Mouse (Mus musculus) stomach, postnatal 0 days (tissue): ENCODE results near the gene Trmt5. TPM values are rescaled to one million over a fixed set of nuclear protein-coding genes. Genes with fewer than 3 reads are reported as not detected.
A peak's percentile ranks its signal among the peaks of the same experiment; 100 is the strongest.

Experiments used
- ATAC-seq: fragments of 200-750 bp; cut with Nextera tagmentation; 2 replicates; pipeline ENCODE4 v1.8.0; 2017; ENCODE audit not compliant: low FRiP score, low TSS enrichment
- DNase-seq: peaks from one replicate; pipeline ENCODE4 v3.0.0-alpha.2; 2016; ENCODE audit warnings: low spot score
- H3K27ac ChIP-seq: fragments of 300-500 bp; sonication (generic); replicated peaks from 2 replicates; pipeline ENCODE4 v1.5.1; 2014; ENCODE audit warnings: mild to moderate bottlenecking, control low read depth
- H3K27me3 ChIP-seq: fragments of 300-500 bp; sonication (generic); 2 replicates; pipeline ENCODE4 v1.6.1; 2014; ENCODE audit warnings: low read length; ENCODE audit not compliant: control insufficient read depth, insufficient read depth
- H3K36me3 ChIP-seq: fragments of 300-500 bp; sonication (generic); 2 replicates; pipeline ENCODE4 v1.6.1; 2014; ENCODE audit warnings: low read length, mixed read lengths; ENCODE audit not compliant: control insufficient read depth, insufficient read depth
- H3K4me1 ChIP-seq: fragments of 300-500 bp; sonication (generic); replicated peaks from 2 replicates; pipeline ENCODE4 v1.6.1; 2014; ENCODE audit warnings: antibody characterized with exemption; ENCODE audit not compliant: control insufficient read depth, insufficient read depth
- H3K4me2 ChIP-seq: fragments of 300-500 bp; sonication (generic); replicated peaks from 2 replicates; pipeline ENCODE4 v1.6.1; 2014; ENCODE audit warnings: low read depth, mild to moderate bottlenecking, control low read depth, moderate library complexity
- H3K4me3 ChIP-seq: fragments of 300-500 bp; sonication (generic); 2 replicates; pipeline ENCODE4 v1.5.1; 2014; ENCODE audit warnings: low read depth, low read length, control low read depth
- H3K9ac ChIP-seq: fragments of 300-500 bp; sonication (generic); 2 replicates; pipeline ENCODE4 v1.6.1; 2014; ENCODE audit warnings: mild to moderate bottlenecking, low read length, control low read depth, mixed read lengths
- H3K9me3 ChIP-seq: fragments of 300-500 bp; sonication (generic); 2 replicates; pipeline ENCODE4 v1.6.1; 2016; ENCODE audit warnings: low read length; ENCODE audit not compliant: control insufficient read depth
- CTCF ChIP-seq: IDR thresholded peaks from 2 replicates; pipeline ENCODE4 v1.5.1; 2016; ENCODE audit warnings: antibody characterized with exemption, low read depth, mild to moderate bottlenecking, moderate library complexity
- EP300 ChIP-seq: optimal IDR thresholded peaks from 2 replicates; pipeline ENCODE3; 2016; ENCODE audit warnings: antibody characterized with exemption
- WGBS: fragments of 180-500 bp; shearing (Covaris S2); extraction: QIAGEN DNeasy Blood & Tissue Kit; methylation state at CpG from one replicate; pipeline ENCODE4 v1.1.7; 2014; 5-methylcytosine and 5-hydroxymethylcytosine counted together
- polyA plus RNA-seq: library from polyadenylated mRNA; unstranded; fragments of >200 nt; fragmentation: Nextera tagmentation; extraction: Ambion mirVana; gene quantifications from 2 replicates; pipeline ENCODE4 v1.2.1, GENCODE M21; 2015

Gene Trmt5
- polyA plus RNA-seq, 1 experiment from 2014 or later = 7.3 TPM

DNA sequence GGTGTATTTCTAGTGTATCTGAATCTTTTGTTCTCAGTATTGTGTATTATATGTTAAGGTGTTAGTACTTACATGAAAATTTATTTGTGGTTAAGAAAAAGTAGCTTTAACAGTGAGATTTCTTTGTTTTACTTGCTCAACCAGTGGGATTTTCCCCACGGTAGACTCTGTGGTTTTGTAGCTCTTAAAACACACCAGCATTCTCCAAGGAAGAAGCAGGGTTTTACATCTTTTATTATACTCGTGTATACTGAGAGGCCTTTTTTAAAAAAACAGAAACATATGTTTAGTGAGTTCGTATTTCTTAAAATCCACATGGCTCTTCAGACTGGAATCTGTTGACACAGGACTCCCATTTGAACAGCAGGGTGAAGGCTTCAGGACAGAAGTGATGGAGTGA lies 40.9 kb upstream of the Trmt5 start:
- WGBS = 63% methylated on average over 3 of the region's 3 CpGs

DNA sequence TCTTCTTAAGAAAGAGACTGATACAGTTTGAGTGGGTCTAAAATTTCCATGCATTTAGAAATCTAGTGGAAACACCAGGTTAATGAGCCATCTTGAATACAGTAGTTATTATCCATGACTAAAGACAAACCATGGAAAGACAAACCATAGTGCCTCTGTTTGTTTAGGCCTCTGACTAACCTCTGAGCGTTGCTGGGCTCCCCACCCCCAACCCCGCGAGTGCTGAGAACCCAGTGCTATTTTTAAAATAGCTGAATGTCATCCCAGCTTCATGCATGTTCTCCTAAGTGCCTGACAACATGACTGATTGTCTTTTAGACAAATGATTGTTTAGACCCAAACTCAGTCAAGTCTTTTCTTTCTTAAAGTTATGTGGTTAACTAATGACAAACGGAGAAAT lies 39.1 kb upstream of the Trmt5 start:
- Histone ChIP-seq H3K27me3 (no peaks in the 10 kb centered on the region), H3K27ac (no peak overlapping the region), H3K9ac (no peak overlapping the region), H3K4me3 (no peak overlapping the region), H3K9me3 (no peaks in the 10 kb centered on the region), H3K4me1 (no peaks in the 10 kb centered on the region), H3K36me3 (no peaks in the 10 kb centered on the region), H3K4me2 (no peak overlapping the region)
- DNase-seq (no peak), ATAC-seq (no peak)
- 16% methylated on average over 4 of the region's 4 CpGs for WGBS
- no peak for TF ChIP-seq EP300
- TF ChIP-seq CTCF = no peak

More for the DNA sequence above, 40.9 kb upstream of the Trmt5 start:
- no peaks in the 10 kb centered on the region for H3K9me3 ChIP-seq
- no peak overlapping the region for H3K9ac ChIP-seq
- DNase-seq (no peak), ATAC-seq (no peak)
- no peak overlapping the region for H3K27ac ChIP-seq
- no peak for TF ChIP-seq EP300
- TF ChIP-seq CTCF = no peak
- no peak overlapping the region for H3K4me3 ChIP-seq
- H3K27me3 ChIP-seq = no peaks in the 10 kb centered on the region
- H3K4me1 ChIP-seq = no peaks in the 10 kb centered on the region
- H3K4me2 ChIP-seq = no peak overlapping the region
- H3K36me3 ChIP-seq = no peaks in the 10 kb centered on the region

- Histone ChIP-seq H3K36me3 (no peaks in the 10 kb centered on the region), H3K27ac (no peak overlapping the region), H3K27me3 (no peaks in the 10 kb centered on the region), H3K4me1 (no peaks in the 10 kb centered on the region), H3K9me3 (no peaks in the 10 kb centered on the region), H3K4me2 (no peak overlapping the region), H3K9ac (no peak overlapping the region), H3K4me3 (no peak overlapping the region)
- TF ChIP-seq EP300 (no peak), CTCF (no peak)
- DNase-seq (no peak), ATAC-seq (no peak)
- 48% methylated on average over 2 of the region's 2 CpGs for WGBS
These were observed 38.7 kb upstream of the Trmt5 start for GRCm38 (mm10) chr12:73325181-73325580.

DNA sequence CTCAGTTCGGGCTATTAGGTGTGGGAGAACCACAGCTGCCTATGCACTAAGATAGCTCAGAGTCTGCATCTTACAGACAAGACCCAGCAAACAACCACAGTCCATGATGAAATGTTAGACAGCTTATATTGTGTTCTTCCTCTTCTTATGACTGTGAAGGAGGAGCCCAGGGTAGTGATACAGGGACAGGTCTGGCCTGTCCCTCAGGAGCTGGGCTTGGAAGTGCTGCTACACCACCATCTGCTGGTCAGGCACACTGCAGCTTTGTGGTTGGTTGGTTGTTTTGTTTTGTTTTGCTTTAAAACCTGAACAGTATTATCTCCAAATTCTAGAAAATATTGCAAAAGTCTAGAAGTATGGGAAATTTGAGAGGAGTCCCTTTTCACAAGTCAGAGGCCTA lies 38.2 kb upstream of the Trmt5 start:
- ATAC-seq (no peak), DNase-seq (no peak)
- Histone ChIP-seq H3K9me3 (no peaks in the 10 kb centered on the region), H3K4me1 (no peaks in the 10 kb centered on the region), H3K4me3 (no peak overlapping the region), H3K27me3 (no peaks in the 10 kb centered on the region), H3K27ac (no peak overlapping the region), H3K4me2 (no peak overlapping the region), H3K36me3 (no peaks in the 10 kb centered on the region), H3K9ac (no peak overlapping the region)
- TF ChIP-seq EP300 = no peak
- peak; percentile 70 for TF ChIP-seq CTCF
- WGBS = 77% methylated on average over 1 of the region's 1 CpGs

- Histone ChIP-seq H3K9me3 (no peaks in the 10 kb centered on the region), H3K27ac (no peak overlapping the region), H3K27me3 (no peaks in the 10 kb centered on the region), H3K4me1 (no peaks in the 10 kb centered on the region), H3K36me3 (no peaks in the 10 kb centered on the region), H3K4me2 (no peak overlapping the region), H3K4me3 (no peak overlapping the region), H3K9ac (no peak overlapping the region)
- WGBS = 80% methylated on average over 8 of the region's 8 CpGs
- no peak for ATAC-seq
- TF ChIP-seq EP300 (no peak), CTCF (no peak)
- no peak for DNase-seq
These were observed 37.7 kb upstream of the Trmt5 start for GRCm38 (mm10) chr12:73324180-73324586.

GRCm38 (mm10) chr12:73317706-73318686 lies 31.5 kb upstream of the Trmt5 start:
- Histone ChIP-seq H3K9ac (no peak overlapping the region), H3K36me3 (no peaks in the 10 kb centered on the region), H3K4me2 (no peak overlapping the region), H3K4me3 (no peak overlapping the region), H3K9me3 (no peaks in the 10 kb centered on the region), H3K27me3 (no peaks in the 10 kb centered on the region), H3K4me1 (no peaks in the 10 kb centered on the region), H3K27ac (no peak overlapping the region)
- no peak for DNase-seq
- TF ChIP-seq CTCF (no peak), EP300 (no peak)
- ATAC-seq = no peak
- 82% methylated on average over 7 of the region's 7 CpGs for WGBS
